Mouse (Mus musculus) small intestine, adult 2 months (tissue): ENCODE results near the gene Ahr.

ENCODE experiments used
- CTCF ChIP-seq: fragments of 200-500 bp; IDR thresholded peaks from 2 replicates; pipeline ENCODE4 v1.5.1; 2012; ENCODE audit warnings: low read depth, mild to moderate bottlenecking, control low read depth, inconsistent platforms, low read length, moderate library complexity, mixed read lengths; ENCODE audit not compliant: insufficient replicate concordance, insufficient read length; ENCODE audit errors: extremely low read depth
- POLR2A ChIP-seq: fragments of 200-500 bp; IDR thresholded peaks from 2 replicates; pipeline ENCODE4 v1.6.1; 2012; ENCODE audit warnings: low read depth, mild to moderate bottlenecking, control low read depth, inconsistent platforms, low read length, moderate library complexity

- TF ChIP-seq POLR2A (no peak), CTCF (no peak)
These were observed 71.4 kb downstream of the Ahr start for GRCm38 (mm10) chr12:35463457-35463856.
